Mouse (Mus musculus) liver, adult 2 months (tissue): ENCODE data around the gene Sbno2.

Source experiments
- CTCF ChIP-seq: fragments of 200-500 bp; IDR thresholded peaks from 2 replicates; pipeline ENCODE4 v1.5.1; 2011; ENCODE audit warnings: low read depth, low read length, control low read depth
- POLR2A ChIP-seq: fragments of 200-500 bp; IDR thresholded peaks from 2 replicates; pipeline ENCODE4 v1.6.1; 2011; ENCODE audit warnings: low read length, control low read depth; ENCODE audit not compliant: insufficient read depth; ENCODE audit errors: extremely low read depth

GRCm38 (mm10) chr10:80084817-80085487 lies 20.4 kb downstream of the Sbno2 start:
- TF ChIP-seq CTCF (no peak), POLR2A (no peak)
